ENCODE assay signal across 20 mouse cellular contexts in the genomic region with DNA sequence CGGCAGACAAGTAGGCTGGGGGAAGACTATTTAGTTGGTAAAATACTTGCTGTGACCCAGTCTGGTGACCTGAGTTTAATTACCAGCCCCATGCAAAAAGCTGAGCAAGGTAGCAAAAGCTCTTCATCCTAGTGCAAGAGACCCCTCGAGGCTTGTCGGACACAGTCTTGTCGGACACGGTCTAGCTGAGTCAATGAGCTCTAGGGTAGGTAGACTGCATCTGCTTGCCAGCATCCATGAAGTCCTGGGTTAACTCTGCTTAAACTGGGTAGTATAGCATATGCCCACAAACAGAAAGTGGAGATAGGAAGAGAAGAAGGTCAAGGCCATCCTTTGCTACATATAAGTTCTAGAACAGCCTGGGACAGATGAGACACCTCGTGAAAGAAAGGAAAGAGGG. TPM values are rescaled to one million over a fixed set of nuclear protein-coding genes. Genes with fewer than 3 reads are reported as not detected.
A peak's percentile ranks its signal among the peaks of the same experiment; 100 is the strongest.
DNase-seq lines count a peak whose midpoint lies in the region; ATAC-seq and TF ChIP-seq lines count a peak whose summit lies in the region.
"Had no signal": no experiment of that assay in that cellular context is flagged by ENCODE, and none has a peak within 500 bp of the region (broad histone marks: within the 10 kb centered on the region; RNA-seq: fewer than 3 reads in every experiment).

No protein-coding gene starts in this region.

- TF ChIP-seq POLR2A in testis, adult 2 months (IDR thresholded peaks at IDR 0.05; ENCODE audit: control insufficient read depth, low read depth, low read length), result no peak

- no peaks in the 10 kb centered on the region for H3K9me3 ChIP-seq in kidney, embryonic 14.5 days (ENCODE audit: control insufficient read depth, low read length)
- no peaks in the 10 kb centered on the region for H3K9me3 ChIP-seq in liver, embryonic 15.5 days (replicated peaks)
- no peaks in the 10 kb centered on the region for H3K9me3 ChIP-seq in forebrain, embryonic 12.5 days
- no peaks in the 10 kb centered on the region for H3K9me3 ChIP-seq in embryonic facial prominence, embryonic 10.5 days
- H3K9me3 ChIP-seq: forebrain, embryonic 10.5 days; heart, embryonic 12.5 days; liver, embryonic 13.5 days; midbrain, embryonic 15.5 days had no signal

- H3K36me3 ChIP-seq in kidney, embryonic 14.5 days (ENCODE audit: control insufficient read depth, insufficient read depth, low read length), result peaks cover 8% of the 10 kb centered on the region; the same call in 1 of the 2 replicates
- H3K36me3 ChIP-seq in testis, adult 2 months (ENCODE audit: control insufficient read depth, insufficient read depth, low read length), result 0 out of 2 replicates have a peak, but pooled peaks cover 1% of the 10 kb centered on the region
- peaks cover 26% of the 10 kb centered on the region for H3K36me3 ChIP-seq in liver, embryonic 15.5 days (replicated peaks)
- H3K36me3 ChIP-seq in forebrain, embryonic 12.5 days (replicated peaks), result peaks cover 20% of the 10 kb centered on the region
- peaks cover 25% of the 10 kb centered on the region for H3K36me3 ChIP-seq in embryonic facial prominence, embryonic 10.5 days (replicated peaks)
- H3K36me3 ChIP-seq: midbrain, embryonic 15.5 days had no signal

- H3K9ac ChIP-seq in kidney, embryonic 14.5 days (ENCODE audit: low read depth, low read length), result no peak overlapping the region
- no peak overlapping the region for H3K9ac ChIP-seq in liver, embryonic 15.5 days
- no peak overlapping the region for H3K9ac ChIP-seq in forebrain, embryonic 12.5 days
- H3K9ac ChIP-seq: heart, embryonic 12.5 days; liver, embryonic 13.5 days; midbrain, embryonic 15.5 days had no signal

- H3K27ac ChIP-seq in kidney, embryonic 14.5 days (ENCODE audit: low read depth, low read length), result 0 out of 2 replicates have a peak overlapping the region, but pooled peaks have one; percentile 24
- H3K27ac ChIP-seq in testis, adult 2 months (ENCODE audit: control insufficient read depth, insufficient read depth, low read depth, low read length), result peak overlapping the region; percentile 61
- peak overlapping the region; percentile 29 for H3K27ac ChIP-seq in liver, embryonic 15.5 days (replicated peaks)
- no peak overlapping the region for H3K27ac ChIP-seq in forebrain, embryonic 12.5 days
- H3K27ac ChIP-seq in embryonic facial prominence, embryonic 10.5 days (replicated peaks), result no peak overlapping the region
- H3K27ac ChIP-seq: forebrain, embryonic 10.5 days; liver, embryonic 13.5 days; midbrain, embryonic 15.5 days had no signal

- H3K4me3 ChIP-seq in kidney, embryonic 14.5 days (ENCODE audit: low read length), result no peak overlapping the region
- H3K4me3 ChIP-seq in testis, adult 2 months (ENCODE audit: control insufficient read depth, low read depth, low read length), result no peak overlapping the region
- no peak overlapping the region for H3K4me3 ChIP-seq in liver, embryonic 15.5 days (replicated peaks)
- H3K4me3 ChIP-seq in forebrain, embryonic 12.5 days (replicated peaks), result no peak overlapping the region
- H3K4me3 ChIP-seq in embryonic facial prominence, embryonic 10.5 days, result no peak overlapping the region
- H3K4me3 ChIP-seq: forebrain, embryonic 10.5 days; heart, embryonic 12.5 days; liver, embryonic 13.5 days; midbrain, embryonic 15.5 days had no signal

- WGBS in kidney, embryonic 14.5 days, result 70% methylated on average over 6 of the region's 6 CpGs
- 71% methylated on average over 6 of the region's 6 CpGs for WGBS in liver, embryonic 15.5 days (ENCODE audit: insufficient replicate concordance)
- WGBS in forebrain, embryonic 12.5 days, result 89% methylated on average over 6 of the region's 6 CpGs
- 85% methylated on average over 6 of the region's 6 CpGs for WGBS in embryonic facial prominence, embryonic 10.5 days

- no peak overlapping the region for H3K4me2 ChIP-seq in kidney, embryonic 14.5 days (replicated peaks; ENCODE audit: low read depth, low read length)
- H3K4me2 ChIP-seq in liver, embryonic 15.5 days, result 0 out of 2 replicates have a peak overlapping the region, but pooled peaks have one; percentile 18
- no peak overlapping the region for H3K4me2 ChIP-seq in forebrain, embryonic 12.5 days
- H3K4me2 ChIP-seq: heart, embryonic 12.5 days; liver, embryonic 13.5 days; midbrain, embryonic 15.5 days had no signal

- H3K4me1 ChIP-seq in kidney, embryonic 14.5 days (ENCODE audit: control insufficient read depth, insufficient read depth, low read length), result no peaks in the 10 kb centered on the region
- no peaks in the 10 kb centered on the region; the same call in 1 of the 2 replicates for H3K4me1 ChIP-seq in testis, adult 2 months (ENCODE audit: control insufficient read depth, insufficient read depth, low read length)
- H3K4me1 ChIP-seq in liver, embryonic 15.5 days (replicated peaks), result peaks cover 7% of the 10 kb centered on the region
- no peaks in the 10 kb centered on the region for H3K4me1 ChIP-seq in forebrain, embryonic 12.5 days
- peaks cover 16% of the 10 kb centered on the region for H3K4me1 ChIP-seq in embryonic facial prominence, embryonic 10.5 days
- H3K4me1 ChIP-seq: forebrain, embryonic 10.5 days; midbrain, embryonic 15.5 days had no signal

- ATAC-seq in kidney, embryonic 14.5 days (ENCODE audit: low FRiP score, low TSS enrichment), result 0 out of 2 replicates have a peak, but pooled peaks have one; percentile 32
- ATAC-seq in liver, embryonic 15.5 days (ENCODE audit: insufficient read depth), result no peak
- no peak for ATAC-seq in forebrain, embryonic 12.5 days (ENCODE audit: low FRiP score)
- ATAC-seq: midbrain, embryonic 15.5 days had no signal

- TF ChIP-seq CTCF in testis, adult 2 months (IDR thresholded peaks at IDR 0.05; ENCODE audit: control insufficient read depth, insufficient read depth, insufficient replicate concordance, low read depth, low read length), result no peak

- no peaks in the 10 kb centered on the region for H3K27me3 ChIP-seq in kidney, embryonic 14.5 days (ENCODE audit: control insufficient read depth, insufficient read depth, low read length)
- no peaks in the 10 kb centered on the region for H3K27me3 ChIP-seq in testis, adult 2 months (ENCODE audit: control insufficient read depth, insufficient read depth, low read length)
- no peaks in the 10 kb centered on the region for H3K27me3 ChIP-seq in liver, embryonic 15.5 days
- H3K27me3 ChIP-seq in forebrain, embryonic 12.5 days, result peaks cover 6% of the 10 kb centered on the region
- 0 out of 2 replicates have a peak, but pooled peaks cover 8% of the 10 kb centered on the region for H3K27me3 ChIP-seq in embryonic facial prominence, embryonic 10.5 days (replicated peaks; ENCODE audit: low read depth, poor library complexity, severe bottlenecking)
- H3K27me3 ChIP-seq: heart, embryonic 12.5 days; liver, embryonic 13.5 days; midbrain, embryonic 15.5 days had no signal

- DNase-seq in kidney, postnatal 36 days, result no peak
- no peak for DNase-seq in testis, postnatal 14 days (ENCODE audit: low spot score)
- DNase-seq in embryonic facial prominence, embryonic 10.5 days (ENCODE audit: low spot score), result no peak
- DNase-seq: cerebellum, adult 2 months; gastrocnemius, postnatal 36 days; kidney, adult 18-20 months; liver, embryonic 13.5 days; thymus, postnatal 36 days had no signal

RNA-seq across cellular contexts. Expression of a gene that starts 28.1 kb away (rescaled TPM):
- polyA plus RNA-seq in kidney, embryonic 14.5 days (2014; fragmentation: Nextera tagmentation; extraction: Ambion mirVana), result 98.0 and 123 TPM in 2 replicates
- 110 and 114 TPM in 2 replicates for polyA plus RNA-seq in testis, adult 2 months (2012; rRNA removed)
- 37.0 and 37.6 TPM in 2 replicates for polyA plus RNA-seq in liver, embryonic 15.5 days (2015; fragmentation: Nextera tagmentation; extraction: Ambion mirVana)
- 30.5 and 32.3 TPM in 2 replicates for polyA plus RNA-seq in forebrain, embryonic 12.5 days (2016; fragmentation: Nextera tagmentation; extraction: Ambion mirVana)
- 32.3 and 33.2 TPM in 2 replicates for polyA plus RNA-seq in embryonic facial prominence, embryonic 10.5 days (2016; fragmentation: Nextera tagmentation; extraction: Ambion mirVana)

RNA-seq across cellular contexts. Expression of a gene that starts 30.2 kb away (rescaled TPM):
- polyA plus RNA-seq in kidney, embryonic 14.5 days (2014; fragmentation: Nextera tagmentation; extraction: Ambion mirVana), result 424 TPM in 2 replicates
- polyA plus RNA-seq in testis, adult 2 months (2012; rRNA removed), result 85.6 and 157 TPM in 2 replicates
- 151 and 166 TPM in 2 replicates for polyA plus RNA-seq in liver, embryonic 15.5 days (2015; fragmentation: Nextera tagmentation; extraction: Ambion mirVana)
- polyA plus RNA-seq in forebrain, embryonic 12.5 days (2016; fragmentation: Nextera tagmentation; extraction: Ambion mirVana), result 257 and 272 TPM in 2 replicates
- polyA plus RNA-seq in embryonic facial prominence, embryonic 10.5 days (2016; fragmentation: Nextera tagmentation; extraction: Ambion mirVana), result 300 and 316 TPM in 2 replicates

RNA-seq across cellular contexts. Expression of a gene that starts 44.0 kb away (rescaled TPM):
- polyA plus RNA-seq in kidney, embryonic 14.5 days (2014; fragmentation: Nextera tagmentation; extraction: Ambion mirVana), result 0.34 and 0.50 TPM in 2 replicates
- polyA plus RNA-seq in testis, adult 2 months (2012; rRNA removed), result not detected in 2 replicates
- not detected in 2 replicates for polyA plus RNA-seq in liver, embryonic 15.5 days (2015; fragmentation: Nextera tagmentation; extraction: Ambion mirVana)
- polyA plus RNA-seq in forebrain, embryonic 12.5 days (2016; fragmentation: Nextera tagmentation; extraction: Ambion mirVana), result not detected in 2 replicates
- polyA plus RNA-seq in embryonic facial prominence, embryonic 10.5 days (2016; fragmentation: Nextera tagmentation; extraction: Ambion mirVana), result 0.06 and 0.07 TPM in 2 replicates
- polyA plus RNA-seq: C2C12; cerebellum, adult 2 months; forebrain, embryonic 10.5 days; frontal cortex, adult 2 months; heart, embryonic 12.5 days; hindbrain, embryonic 11.5 days; liver, embryonic 13.5 days; midbrain, embryonic 15.5 days; neural tube, embryonic 11.5 days; stomach, embryonic 14.5 days had no signal

RNA-seq across cellular contexts. Expression of a gene that starts 56.4 kb away (rescaled TPM):
- polyA plus RNA-seq in kidney, embryonic 14.5 days (2014; fragmentation: Nextera tagmentation; extraction: Ambion mirVana), result 9.3 and 12.4 TPM in 2 replicates
- polyA plus RNA-seq in testis, adult 2 months (2012; rRNA removed), result 457 and 483 TPM in 2 replicates
- polyA plus RNA-seq in liver, embryonic 15.5 days (2015; fragmentation: Nextera tagmentation; extraction: Ambion mirVana), result 1.8 and 2.1 TPM in 2 replicates
- 5.8 and 7.9 TPM in 2 replicates for polyA plus RNA-seq in forebrain, embryonic 12.5 days (2016; fragmentation: Nextera tagmentation; extraction: Ambion mirVana)
- polyA plus RNA-seq in embryonic facial prominence, embryonic 10.5 days (2016; fragmentation: Nextera tagmentation; extraction: Ambion mirVana), result 4.5 and 7.1 TPM in 2 replicates

Comparison
In these comparisons a context has a peak if more than half of its experiments do, and no peak if none do; other contexts are left out.
1. H3K27ac ChIP-seq: peak in kidney, embryonic 14.5 days (single experiment), testis, adult 2 months (single experiment) and liver, embryonic 15.5 days (single experiment); none in forebrain, embryonic 12.5 days (single experiment) and embryonic facial prominence, embryonic 10.5 days (single experiment).